In genomic region chrX:74367512-74367911, GRCm38 (mm10) we compare ENCODE assay signal across 9 mouse cellular contexts. TPM values are rescaled to one million over a fixed set of nuclear protein-coding genes. Genes with fewer than 3 reads are reported as not detected.
DNase-seq lines count a peak whose midpoint lies in the region; ATAC-seq and TF ChIP-seq lines count a peak whose summit lies in the region.
"Had no signal": no experiment of that assay in that cellular context is flagged by ENCODE, and none has a peak within 500 bp of the region (broad histone marks: within the 10 kb centered on the region; RNA-seq: fewer than 3 reads in every experiment).

No protein-coding gene starts in this region.

- no peaks in the 10 kb centered on the region for H3K27me3 ChIP-seq in thymus, adult 2 months (ENCODE audit: control insufficient read depth, insufficient read depth, low read length)
- no peaks in the 10 kb centered on the region for H3K27me3 ChIP-seq in liver, embryonic 11.5 days (replicated peaks; ENCODE audit: control insufficient read depth, insufficient read depth, low read length)
- no peaks in the 10 kb centered on the region for H3K27me3 ChIP-seq in stomach, postnatal 0 days (ENCODE audit: control insufficient read depth, insufficient read depth, low read length)

- 0 out of 2 replicates have a peak, but pooled peaks cover 4% of the 10 kb centered on the region for H3K36me3 ChIP-seq in thymus, adult 2 months (ENCODE audit: control insufficient read depth, insufficient read depth, low read length)
- H3K36me3 ChIP-seq in liver, embryonic 11.5 days (ENCODE audit: control insufficient read depth, insufficient read depth, low read length): no peaks in the 10 kb centered on the region
- no peaks in the 10 kb centered on the region for H3K36me3 ChIP-seq in stomach, postnatal 0 days (ENCODE audit: control insufficient read depth, insufficient read depth, low read length)

- DNase-seq in gastrocnemius, adult 2 months: no peak
- no peak for DNase-seq in gastrocnemius, adult 18-20 months (ENCODE audit: low spot score)
- no peak for DNase-seq in thymus, adult 2 months
- DNase-seq in thymus, postnatal 14 days: no peak
- no peak for DNase-seq in liver, embryonic 11.5 days (ENCODE audit: low spot score)
- no peak for DNase-seq in stomach, postnatal 0 days (ENCODE audit: low spot score)
- no peak for DNase-seq in left cerebral cortex, postnatal 14 days (ENCODE audit: low spot score in 2 of 2)
- DNase-seq in B cell, adult 2 months: no peak
- DNase-seq: cerebellum, adult 18-20 months had no signal

- H3K27ac ChIP-seq in gastrocnemius, adult 2 months: peak overlapping the region; percentile 93
- no peak overlapping the region for H3K27ac ChIP-seq in thymus, adult 2 months (ENCODE audit: control insufficient read depth, insufficient read depth, low read length)
- 0 out of 2 replicates have a peak overlapping the region, but pooled peaks have one; percentile 7 for H3K27ac ChIP-seq in liver, embryonic 11.5 days (ENCODE audit: low read depth, low read length)
- H3K27ac ChIP-seq in stomach, postnatal 0 days (replicated peaks): no peak overlapping the region

- H3K4me1 ChIP-seq in thymus, adult 2 months (replicated peaks; ENCODE audit: control insufficient read depth, insufficient read depth, low read length): peaks cover 14% of the 10 kb centered on the region
- H3K4me1 ChIP-seq in liver, embryonic 11.5 days (replicated peaks; ENCODE audit: control insufficient read depth, insufficient read depth, low read length): peaks cover 2% of the 10 kb centered on the region; the same call in 1 of the 2 replicates
- no peaks in the 10 kb centered on the region for H3K4me1 ChIP-seq in stomach, postnatal 0 days (replicated peaks; ENCODE audit: control insufficient read depth, insufficient read depth)

- H3K9me3 ChIP-seq in liver, embryonic 11.5 days (ENCODE audit: control insufficient read depth, low read length): no peaks in the 10 kb centered on the region
- H3K9me3 ChIP-seq in stomach, postnatal 0 days (ENCODE audit: control insufficient read depth, low read length): no peaks in the 10 kb centered on the region

- no peak for TF ChIP-seq CTCF in gastrocnemius, adult 2 months (IDR thresholded peaks at IDR 0.05)
- TF ChIP-seq CTCF in thymus, adult 2 months (IDR thresholded peaks at IDR 0.05; ENCODE audit: borderline replicate concordance, control insufficient read depth, extremely low read depth, insufficient read depth, low read length, poor library complexity): no peak
- no peak for TF ChIP-seq CTCF in stomach, postnatal 0 days (IDR thresholded peaks at IDR 0.05; ENCODE audit: low read depth)

- intact Hi-C loops in gastrocnemius, adult 2 months (cut with DNase I): loop anchor here (5.0 kb wide), 1 partner anchor 60 kb away; no protein-coding TSS in a partner anchor
- intact Hi-C loops in left cerebral cortex, postnatal 14 days (cut with DNase I): no loop called here

- H3K4me2 ChIP-seq in liver, embryonic 11.5 days: peak overlapping the region; percentile 71
- H3K4me2 ChIP-seq in stomach, postnatal 0 days (replicated peaks; ENCODE audit: low read depth): peak overlapping the region; percentile 61

- no peak for TF ChIP-seq EP300 in stomach, postnatal 0 days (optimal IDR thresholded peaks at IDR 0.05)

- no peak for ATAC-seq in liver, embryonic 11.5 days (replicated peaks; ENCODE audit: low FRiP score)
- ATAC-seq in stomach, postnatal 0 days (ENCODE audit: low FRiP score, low TSS enrichment): no peak

- TF ChIP-seq POLR2A in thymus, adult 2 months (IDR thresholded peaks at IDR 0.05; ENCODE audit: control insufficient read depth, extremely low read depth, insufficient read depth, low read length, poor library complexity): no peak

- H3K9ac ChIP-seq in liver, embryonic 11.5 days (ENCODE audit: low read depth, low read length): peak overlapping the region; percentile 80
- peak overlapping the region; percentile 75 for H3K9ac ChIP-seq in stomach, postnatal 0 days (ENCODE audit: low read length)

- H3K4me3 ChIP-seq in gastrocnemius, adult 2 months: peak overlapping the region; percentile 71
- H3K4me3 ChIP-seq in thymus, adult 2 months (ENCODE audit: control insufficient read depth, insufficient read depth, low read length): peak overlapping the region; percentile 91
- peak overlapping the region; percentile 64 for H3K4me3 ChIP-seq in liver, embryonic 11.5 days (ENCODE audit: low read depth, low read length)
- peak overlapping the region; percentile 57 for H3K4me3 ChIP-seq in stomach, postnatal 0 days (ENCODE audit: low read depth, low read length)

- 57% methylated on average over 10 of the region's 10 CpGs for WGBS in thymus, adult 2 months
- WGBS in liver, embryonic 11.5 days: 66% methylated on average over 10 of the region's 10 CpGs
- WGBS in stomach, postnatal 0 days: 49% methylated on average over 10 of the region's 10 CpGs

RNA-seq across cellular contexts. Expression of gene Ubl4a, which starts 5.5 kb away (rescaled TPM):
- total RNA-seq in gastrocnemius, adult 2 months (2021): 10 to 100 TPM; 55.6 to 63.7 TPM
- total RNA-seq in gastrocnemius, adult 18-20 months (2021): 10 to 100 TPM; 55.7 to 58.4 TPM
- 52.7 and 53.8 TPM in 2 replicates for polyA plus RNA-seq in thymus, adult 2 months (2012; rRNA removed)
- polyA plus RNA-seq in liver, embryonic 11.5 days (2014; fragmentation: Nextera tagmentation; extraction: Ambion mirVana): 72.0 and 75.4 TPM in 2 replicates
- polyA plus RNA-seq in stomach, postnatal 0 days (2015; fragmentation: Nextera tagmentation; extraction: Ambion mirVana): 55.6 and 63.5 TPM in 2 replicates
- 10 to 100 TPM; 59.0 to 62.6 TPM for total RNA-seq in left cerebral cortex, postnatal 14 days (2021)

RNA-seq across cellular contexts. Expression of gene Slc10a3, which starts 5.6 kb away (rescaled TPM):
- 1 to 10 TPM; 2.5 TPM for total RNA-seq in gastrocnemius, adult 2 months (2021)
- 1 to 10 TPM; 1.9 to 3.8 TPM for total RNA-seq in gastrocnemius, adult 18-20 months (2021)
- 27.8 and 29.1 TPM in 2 replicates for polyA plus RNA-seq in thymus, adult 2 months (2012; rRNA removed)
- 11.9 and 13.0 TPM in 2 replicates for polyA plus RNA-seq in liver, embryonic 11.5 days (2014; fragmentation: Nextera tagmentation; extraction: Ambion mirVana)
- polyA plus RNA-seq in stomach, postnatal 0 days (2015; fragmentation: Nextera tagmentation; extraction: Ambion mirVana): 20.0 and 20.6 TPM in 2 replicates
- 1 to 10 TPM; 2.1 to 3.2 TPM for total RNA-seq in left cerebral cortex, postnatal 14 days (2021)

RNA-seq across cellular contexts. Expression of gene Lage3, which starts 14.1 kb away (rescaled TPM):
- total RNA-seq in gastrocnemius, adult 2 months (2021): 10 to 100 TPM; 33.9 to 37.1 TPM
- 10 to 100 TPM; 39.8 to 40.6 TPM for total RNA-seq in gastrocnemius, adult 18-20 months (2021)
- 56.5 and 63.6 TPM in 2 replicates for polyA plus RNA-seq in thymus, adult 2 months (2012; rRNA removed)
- polyA plus RNA-seq in liver, embryonic 11.5 days (2014; fragmentation: Nextera tagmentation; extraction: Ambion mirVana): 94.4 and 102 TPM in 2 replicates
- 88.1 and 90.9 TPM in 2 replicates for polyA plus RNA-seq in stomach, postnatal 0 days (2015; fragmentation: Nextera tagmentation; extraction: Ambion mirVana)
- 10 to 100 TPM; 30.5 to 33.0 TPM for total RNA-seq in left cerebral cortex, postnatal 14 days (2021)

RNA-seq across cellular contexts. Expression of gene Fam3a, which starts 25.6 kb away (rescaled TPM):
- 10 to 100 TPM; 13.2 to 13.6 TPM for total RNA-seq in gastrocnemius, adult 2 months (2021)
- total RNA-seq in gastrocnemius, adult 18-20 months (2021): 10 to 100 TPM; 13.4 to 16.7 TPM
- polyA plus RNA-seq in thymus, adult 2 months (2012; rRNA removed): 45.1 and 46.0 TPM in 2 replicates
- 16.8 and 18.5 TPM in 2 replicates for polyA plus RNA-seq in liver, embryonic 11.5 days (2014; fragmentation: Nextera tagmentation; extraction: Ambion mirVana)
- polyA plus RNA-seq in stomach, postnatal 0 days (2015; fragmentation: Nextera tagmentation; extraction: Ambion mirVana): 25.0 and 26.0 TPM in 2 replicates
- total RNA-seq in left cerebral cortex, postnatal 14 days (2021): 10 to 100 TPM; 20.0 to 27.0 TPM

RNA-seq across cellular contexts. Expression of gene Ikbkg, which starts 25.6 kb away (rescaled TPM):
- 10 to 100 TPM; 21.2 to 26.8 TPM for total RNA-seq in gastrocnemius, adult 2 months (2021)
- total RNA-seq in gastrocnemius, adult 18-20 months (2021): 10 to 100 TPM; 19.6 to 23.1 TPM
- 20.4 and 22.5 TPM in 2 replicates for polyA plus RNA-seq in thymus, adult 2 months (2012; rRNA removed)
- 19.2 and 23.0 TPM in 2 replicates for polyA plus RNA-seq in liver, embryonic 11.5 days (2014; fragmentation: Nextera tagmentation; extraction: Ambion mirVana)
- polyA plus RNA-seq in stomach, postnatal 0 days (2015; fragmentation: Nextera tagmentation; extraction: Ambion mirVana): 15.8 and 16.7 TPM in 2 replicates
- total RNA-seq in left cerebral cortex, postnatal 14 days (2021): 10 to 100 TPM; 41.9 to 46.8 TPM

Comparison
In these comparisons a context has a peak if more than half of its experiments do, and no peak if none do; other contexts are left out.
1. H3K27ac ChIP-seq: peak in gastrocnemius, adult 2 months (single experiment) and liver, embryonic 11.5 days (single experiment); none in thymus, adult 2 months (single experiment) and stomach, postnatal 0 days (single experiment).
2. Peak in every context shown above with its lines, with median percentiles within 50 percentile points of each other: H3K4me3 ChIP-seq.